Mouse (Mus musculus) brown adipose tissue, adult 24 weeks (tissue): ENCODE results near the gene Olfr524. TPM values are rescaled to one million over a fixed set of nuclear protein-coding genes. Genes with fewer than 3 reads are reported as not detected.

Experiments
- H3K27ac ChIP-seq: fragments of 200-500 bp; replicated peaks from 2 replicates; pipeline ENCODE4 v1.5.1; 2012; ENCODE audit warnings: low read depth, mild to moderate bottlenecking, low read length
- H3K4me1 ChIP-seq: fragments of 200-500 bp; 2 replicates; pipeline ENCODE4 v1.6.1; 2012; ENCODE audit warnings: low read length, mixed read lengths; ENCODE audit not compliant: control insufficient read depth, insufficient read depth, insufficient read length
- H3K4me3 ChIP-seq: fragments of 200-500 bp; 2 replicates; pipeline ENCODE4 v1.5.1; 2012; ENCODE audit warnings: low read depth, mild to moderate bottlenecking, low read length, moderate library complexity; ENCODE audit not compliant: insufficient read depth
- polyA plus RNA-seq: library from polyadenylated mRNA; stranded (reverse); fragments of >200 nt; gene quantifications from 2 replicates; pipeline ENCODE4 v1.2.4, GENCODE M21; 2012; ENCODE audit not compliant: missing spikeins, insufficient read depth, insufficient read length

Gene Olfr524
- polyA plus RNA-seq, 1 experiment, result not detected

GRCm38 (mm10) chr7:140194031-140194430 is 11.7 kb downstream of the Olfr524 start:
- Histone ChIP-seq H3K4me1 (no peaks in the 10 kb centered on the region), H3K4me3 (no peak overlapping the region), H3K27ac (no peak overlapping the region)

- Histone ChIP-seq H3K27ac (no peak overlapping the region), H3K4me3 (no peak overlapping the region), H3K4me1 (no peaks in the 10 kb centered on the region)
Measured at GRCm38 (mm10) chr7:140192851-140193250, 12.9 kb downstream of the Olfr524 start.

GRCm38 (mm10) chr7:140192445-140192844 is 13.3 kb downstream of the Olfr524 start:
- Histone ChIP-seq H3K27ac (no peak overlapping the region), H3K4me3 (no peak overlapping the region), H3K4me1 (no peaks in the 10 kb centered on the region)

GRCm38 (mm10) chr7:140190435-140190834 is 15.3 kb downstream of the Olfr524 start:
- H3K27ac ChIP-seq, result no peak overlapping the region
- no peaks in the 10 kb centered on the region for H3K4me1 ChIP-seq
- H3K4me3 ChIP-seq, result no peak overlapping the region

- H3K4me3 ChIP-seq, result no peak overlapping the region
- no peak overlapping the region for H3K27ac ChIP-seq
- no peaks in the 10 kb centered on the region for H3K4me1 ChIP-seq
Measured at GRCm38 (mm10) chr7:140188391-140189328, 17.1 kb downstream of the Olfr524 start.

- Histone ChIP-seq H3K4me3 (no peak overlapping the region), H3K27ac (no peak overlapping the region), H3K4me1 (no peaks in the 10 kb centered on the region)
Measured at GRCm38 (mm10) chr7:140187721-140188390, 17.9 kb downstream of the Olfr524 start.

- Histone ChIP-seq H3K27ac (no peak overlapping the region), H3K4me3 (no peak overlapping the region), H3K4me1 (no peaks in the 10 kb centered on the region)
Measured at GRCm38 (mm10) chr7:140186646-140187620, 18.8 kb downstream of the Olfr524 start.

GRCm38 (mm10) chr7:140184206-140184605 is 21.6 kb downstream of the Olfr524 start:
- no peak overlapping the region for H3K27ac ChIP-seq
- no peaks in the 10 kb centered on the region for H3K4me1 ChIP-seq
- no peak overlapping the region for H3K4me3 ChIP-seq

GRCm38 (mm10) chr7:140180692-140181091 is 25.1 kb downstream of the Olfr524 start:
- H3K4me1 ChIP-seq, result no peaks in the 10 kb centered on the region
- H3K4me3 ChIP-seq, result no peak overlapping the region
- no peak overlapping the region for H3K27ac ChIP-seq

- Histone ChIP-seq H3K27ac (no peak overlapping the region), H3K4me3 (no peak overlapping the region)
Measured at GRCm38 (mm10) chr7:140179176-140179575, 26.6 kb downstream of the Olfr524 start.

GRCm38 (mm10) chr7:140172936-140173335 is 32.8 kb downstream of the Olfr524 start, which contains the start of gene Olfr523:
Olfr523 (plus strand) TSS chr7:140173217.
- H3K4me3 ChIP-seq, result no peak within 1 kb of the TSS
- no peak within 1 kb of the TSS for H3K27ac ChIP-seq
- no peaks in the 10 kb centered on the region for H3K4me1 ChIP-seq

More at GRCm38 (mm10) chr7:140179176-140179575, 26.6 kb downstream of the Olfr524 start:
- H3K4me1 ChIP-seq, result no peaks in the 10 kb centered on the region

- Histone ChIP-seq H3K4me1 (no peaks in the 10 kb centered on the region), H3K27ac (no peak overlapping the region), H3K4me3 (no peak overlapping the region)
Measured at GRCm38 (mm10) chr7:140170863-140171262, 34.9 kb downstream of the Olfr524 start.

- Histone ChIP-seq H3K4me3 (no peak overlapping the region), H3K27ac (no peak overlapping the region), H3K4me1 (no peaks in the 10 kb centered on the region)
Measured at GRCm38 (mm10) chr7:140169386-140169785, 36.4 kb downstream of the Olfr524 start.

GRCm38 (mm10) chr7:140167950-140168349 is 37.8 kb downstream of the Olfr524 start:
- Histone ChIP-seq H3K4me3 (no peak overlapping the region), H3K4me1 (no peaks in the 10 kb centered on the region), H3K27ac (no peak overlapping the region)

GRCm38 (mm10) chr7:140164664-140165063 is 41.1 kb downstream of the Olfr524 start, which contains the start of gene Olfr522:
Olfr522 (minus strand) TSS chr7:140164764.
- Histone ChIP-seq H3K27ac (no peak within 1 kb of the TSS), H3K4me1 (no peaks in the 10 kb centered on the region)

More at GRCm38 (mm10) chr7:140164664-140165063, 41.1 kb downstream of the Olfr524 start, which contains the start of gene Olfr522:
- no peak within 1 kb of the TSS for H3K4me3 ChIP-seq
